Mouse (Mus musculus): ENCODE measurements around the gene Kif15. TPM values are rescaled to one million over a fixed set of nuclear protein-coding genes. Genes with fewer than 3 reads are reported as not detected.

The Kif15 gene
- polyA plus RNA-seq (2012; rRNA removed), result 12.9 and 13.7 TPM in 2 replicates

DNA sequence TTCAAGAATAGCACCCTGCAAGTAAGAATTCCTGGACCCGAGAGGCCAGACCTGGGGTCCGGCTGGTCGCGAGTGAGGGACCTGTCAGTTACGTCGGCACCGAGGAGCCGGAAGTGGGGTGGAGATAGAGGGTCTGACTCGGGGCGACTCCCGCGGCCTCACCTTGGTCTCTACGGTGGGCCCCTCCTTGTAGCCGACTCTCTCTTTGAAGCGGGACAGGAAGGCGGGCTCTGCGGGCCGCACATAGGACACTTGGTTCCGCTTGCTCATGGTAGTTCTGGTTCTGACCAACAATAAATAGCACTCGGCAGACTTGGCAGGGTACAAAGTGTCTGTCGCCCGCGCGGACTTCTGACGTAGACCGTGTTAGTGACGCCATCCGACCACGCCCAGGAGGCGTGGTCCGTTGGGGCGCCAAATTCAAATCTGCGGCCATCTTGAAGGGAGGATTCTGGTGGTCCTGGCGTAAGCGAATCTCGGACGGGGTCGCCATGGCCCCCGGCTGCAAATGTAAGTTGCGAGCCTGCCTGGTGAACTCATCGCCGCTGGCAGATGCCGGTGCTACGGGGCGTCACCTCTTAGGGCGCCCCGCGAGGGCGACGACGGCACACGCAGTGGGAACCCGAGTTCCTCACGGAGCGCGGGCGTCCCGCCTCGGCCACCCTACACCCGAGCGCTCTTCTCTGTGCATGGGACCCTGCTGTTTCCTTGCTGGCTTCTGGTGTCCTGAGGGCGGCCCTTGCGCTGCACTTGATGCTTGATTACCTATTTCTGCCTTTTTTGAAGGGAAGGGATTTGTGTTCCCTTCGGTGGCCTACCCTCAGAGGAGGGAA, at the start of gene Kif15, which contains the start of gene 1110059G10Rik:
Kif15 (plus strand) TSS at position 404 of the 833 bp plus-strand sequence.
1110059G10Rik (minus strand) TSS at position 358 of the 833 bp plus-strand sequence.
- Histone ChIP-seq H3K4me3 (ENCODE audit: control insufficient read depth, low read depth, low read length) (peak within 1 kb of the TSS; percentile 93), H3K36me3 (ENCODE audit: control insufficient read depth, insufficient read depth, low read length) (no peaks in the 10 kb centered on the region; the same call in 1 of the 2 replicates), H3K27me3 (ENCODE audit: control insufficient read depth, insufficient read depth, low read length) (no peaks in the 10 kb centered on the region), H3K27ac (ENCODE audit: control insufficient read depth, insufficient read depth, low read depth, low read length) (peak within 1 kb of the TSS; percentile 88), H3K4me1 (ENCODE audit: control insufficient read depth, insufficient read depth, low read length) (no peaks in the 10 kb centered on the region)
- TF ChIP-seq CTCF (IDR thresholded peaks at IDR 0.05; ENCODE audit: control insufficient read depth, insufficient read depth, insufficient replicate concordance, low read depth, low read length) (no peak), POLR2A (IDR thresholded peaks at IDR 0.05; ENCODE audit: control insufficient read depth, low read depth, low read length) (peak; percentile 73)

DNA sequence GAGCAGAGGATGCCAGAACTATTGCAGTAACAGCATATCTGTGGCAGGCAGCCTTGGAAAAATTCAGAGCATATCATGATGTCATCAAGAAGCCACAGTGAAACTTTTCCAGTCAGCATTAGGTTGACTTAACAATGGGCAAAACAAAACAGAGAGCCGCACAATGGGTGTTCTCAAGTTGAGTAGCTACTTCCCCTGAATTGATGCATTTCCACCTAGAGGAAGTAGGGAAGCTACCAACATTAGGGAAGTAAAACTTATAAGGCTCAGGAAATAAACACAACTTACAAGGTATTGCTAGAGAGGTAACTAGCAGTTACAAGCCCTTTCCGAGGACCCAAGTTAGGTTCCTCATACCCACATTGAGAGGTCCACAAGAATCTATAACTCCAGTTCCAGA, 49.8 kb upstream of the Kif15 start:
- TF ChIP-seq CTCF (IDR thresholded peaks at IDR 0.05; ENCODE audit: control insufficient read depth, insufficient read depth, insufficient replicate concordance, low read depth, low read length) (no peak), POLR2A (IDR thresholded peaks at IDR 0.05; ENCODE audit: control insufficient read depth, low read depth, low read length) (no peak)
- Histone ChIP-seq H3K36me3 (ENCODE audit: control insufficient read depth, insufficient read depth, low read length) (no peaks in the 10 kb centered on the region), H3K27me3 (ENCODE audit: control insufficient read depth, insufficient read depth, low read length) (no peaks in the 10 kb centered on the region), H3K4me1 (ENCODE audit: control insufficient read depth, insufficient read depth, low read length) (peaks cover 3% of the 10 kb centered on the region), H3K4me3 (ENCODE audit: control insufficient read depth, low read depth, low read length) (no peak overlapping the region), H3K27ac (ENCODE audit: control insufficient read depth, insufficient read depth, low read depth, low read length) (no peak overlapping the region)

DNA sequence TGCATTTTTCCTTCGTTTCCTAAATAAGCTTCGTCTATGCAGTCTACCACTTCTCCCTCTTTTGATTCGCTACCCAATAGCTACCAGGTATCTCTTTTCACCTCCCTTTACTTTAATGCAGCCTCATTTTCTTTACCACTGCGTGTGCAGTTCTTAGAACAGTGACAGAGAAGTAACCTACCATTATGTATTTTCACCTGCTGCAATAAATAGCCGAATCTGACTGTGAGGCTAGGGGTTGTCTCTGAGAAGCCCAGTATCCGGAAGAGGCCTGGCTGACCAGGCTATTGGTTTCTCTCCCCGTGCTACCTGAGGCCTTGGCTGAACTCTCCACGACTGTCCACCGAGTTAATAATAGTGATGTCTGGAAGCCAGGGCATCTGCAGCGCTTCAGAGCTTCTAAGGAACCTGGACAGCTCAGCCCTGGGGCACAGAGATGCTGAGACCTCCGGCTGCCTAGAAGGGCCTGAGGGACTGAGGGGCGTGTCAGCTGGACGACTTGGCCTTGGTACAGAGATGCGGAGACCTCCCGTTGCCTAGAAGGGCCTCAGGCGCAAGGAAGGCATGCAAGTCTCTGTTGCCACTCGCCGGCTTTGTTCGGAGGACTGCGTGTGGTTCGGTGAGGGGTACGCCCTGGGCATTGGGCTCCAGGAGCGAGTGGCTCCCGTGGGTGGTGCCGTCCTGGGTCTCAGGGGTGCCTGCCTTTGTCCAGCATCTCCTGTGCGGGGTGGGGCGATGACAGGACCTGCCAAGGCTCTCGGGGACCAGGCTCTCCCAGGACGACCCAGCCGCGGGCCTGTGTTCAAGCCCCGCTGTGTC, 47.9 kb upstream of the Kif15 start:
- Histone ChIP-seq H3K27me3 (ENCODE audit: control insufficient read depth, insufficient read depth, low read length) (no peaks in the 10 kb centered on the region), H3K36me3 (ENCODE audit: control insufficient read depth, insufficient read depth, low read length) (no peaks in the 10 kb centered on the region), H3K27ac (ENCODE audit: control insufficient read depth, insufficient read depth, low read depth, low read length) (no peak overlapping the region), H3K4me1 (ENCODE audit: control insufficient read depth, insufficient read depth, low read length) (peaks cover 3% of the 10 kb centered on the region), H3K4me3 (ENCODE audit: control insufficient read depth, low read depth, low read length) (peak overlapping the region; percentile 81)
- TF ChIP-seq POLR2A (IDR thresholded peaks at IDR 0.05; ENCODE audit: control insufficient read depth, low read depth, low read length) (peak; percentile 94), CTCF (IDR thresholded peaks at IDR 0.05; ENCODE audit: control insufficient read depth, insufficient read depth, insufficient replicate concordance, low read depth, low read length) (peak; percentile 16; the same call in 1 of the 2 replicates)

DNA sequence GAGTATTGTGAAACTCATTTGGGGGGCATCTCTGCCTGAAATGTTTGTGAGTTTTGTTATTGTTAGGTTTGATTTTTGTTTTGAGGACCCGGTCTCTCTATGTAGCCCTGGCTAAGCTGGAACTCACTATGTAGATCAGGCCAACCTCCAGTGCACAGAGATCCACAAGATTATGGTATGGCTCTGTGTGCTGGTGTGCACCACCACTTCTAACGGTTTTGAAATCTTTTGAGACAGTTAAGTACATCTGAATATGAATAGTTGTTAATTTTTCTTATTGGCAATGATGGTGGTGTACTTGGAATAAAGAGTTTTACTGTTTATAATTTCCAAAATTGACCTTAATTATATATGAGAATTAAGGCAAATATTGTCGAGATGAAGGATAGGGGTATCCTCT, 28.4 kb upstream of the Kif15 start:
- peaks cover 2% of the 10 kb centered on the region; the same call in 1 of the 2 replicates for H3K4me1 ChIP-seq (ENCODE audit: control insufficient read depth, insufficient read depth, low read length)
- no peaks in the 10 kb centered on the region for H3K27me3 ChIP-seq (ENCODE audit: control insufficient read depth, insufficient read depth, low read length)
- no peak overlapping the region; the same call in none of the 2 replicates for H3K4me3 ChIP-seq (ENCODE audit: control insufficient read depth, low read depth, low read length)
- H3K36me3 ChIP-seq (ENCODE audit: control insufficient read depth, insufficient read depth, low read length), result peaks cover under 1% of the 10 kb centered on the region; the same call in 1 of the 2 replicates
- H3K27ac ChIP-seq (ENCODE audit: control insufficient read depth, insufficient read depth, low read depth, low read length), result no peak overlapping the region
- TF ChIP-seq POLR2A (IDR thresholded peaks at IDR 0.05; ENCODE audit: control insufficient read depth, low read depth, low read length) (no peak), CTCF (IDR thresholded peaks at IDR 0.05; ENCODE audit: control insufficient read depth, insufficient read depth, insufficient replicate concordance, low read depth, low read length) (no peak)

DNA sequence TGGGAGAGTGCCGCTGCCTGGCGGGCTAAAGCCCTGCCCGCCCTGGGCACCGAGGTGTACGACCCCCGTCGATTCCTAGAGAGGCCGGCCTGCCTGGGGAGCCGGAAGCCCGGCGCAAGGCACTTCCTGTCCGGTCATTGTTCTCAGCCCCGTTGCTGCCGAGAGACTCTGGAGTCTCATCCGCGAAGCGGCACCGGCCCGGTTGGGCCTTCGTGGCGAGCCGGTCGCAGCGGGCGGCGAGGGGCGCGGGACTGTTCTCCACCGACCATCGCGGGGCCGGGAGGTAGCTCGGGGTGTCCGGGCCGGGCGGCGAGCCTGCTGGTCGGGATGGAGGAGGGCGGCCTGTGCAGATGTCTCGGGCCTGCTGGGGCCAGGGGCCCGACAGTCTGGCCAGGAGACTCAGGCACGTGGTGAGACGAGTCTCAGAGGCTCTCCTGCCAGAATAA, 27.9 kb upstream of the Kif15 start, which contains the start of gene Zfp105:
Zfp105 (plus strand) TSS at position 137 of the 446 bp plus-strand sequence.
- H3K4me1 ChIP-seq (ENCODE audit: control insufficient read depth, insufficient read depth, low read length), result peaks cover 2% of the 10 kb centered on the region; the same call in 1 of the 2 replicates
- H3K27ac ChIP-seq (ENCODE audit: control insufficient read depth, insufficient read depth, low read depth, low read length), result peak within 1 kb of the TSS; percentile 66
- TF ChIP-seq CTCF (IDR thresholded peaks at IDR 0.05; ENCODE audit: control insufficient read depth, insufficient read depth, insufficient replicate concordance, low read depth, low read length) (no peak), POLR2A (IDR thresholded peaks at IDR 0.05; ENCODE audit: control insufficient read depth, low read depth, low read length) (no peak; the same call in none of the 2 replicates)
- H3K4me3 ChIP-seq (ENCODE audit: control insufficient read depth, low read depth, low read length), result peak within 1 kb of the TSS; percentile 99
- peaks cover 2% of the 10 kb centered on the region; the same call in 1 of the 2 replicates for H3K36me3 ChIP-seq (ENCODE audit: control insufficient read depth, insufficient read depth, low read length)
- H3K27me3 ChIP-seq (ENCODE audit: control insufficient read depth, insufficient read depth, low read length), result no peaks in the 10 kb centered on the region

DNA sequence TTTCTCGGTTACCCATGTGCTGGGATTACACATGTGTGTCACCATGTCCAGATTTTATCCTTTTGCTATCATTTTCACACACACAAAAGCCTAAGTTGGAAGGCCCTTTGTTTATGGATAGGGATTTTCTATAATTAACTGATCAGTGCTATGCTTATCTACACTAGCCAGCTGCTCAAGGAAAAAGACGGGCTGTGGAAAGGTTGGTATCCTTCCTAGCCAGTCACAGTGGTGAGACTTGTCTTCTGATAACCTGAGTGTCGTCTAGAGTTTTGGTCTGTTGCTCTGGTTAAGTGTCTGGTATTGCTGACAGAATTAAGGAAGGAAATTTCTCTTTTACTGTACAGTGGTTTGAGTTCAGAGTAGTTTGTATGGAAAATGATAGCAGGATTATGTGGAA, 21.9 kb upstream of the Kif15 start:
- no peak overlapping the region for H3K27ac ChIP-seq (ENCODE audit: control insufficient read depth, insufficient read depth, low read depth, low read length)
- no peaks in the 10 kb centered on the region for H3K27me3 ChIP-seq (ENCODE audit: control insufficient read depth, insufficient read depth, low read length)
- H3K4me1 ChIP-seq (ENCODE audit: control insufficient read depth, insufficient read depth, low read length), result peaks cover under 1% of the 10 kb centered on the region; the same call in 1 of the 2 replicates
- peaks cover 2% of the 10 kb centered on the region; the same call in 1 of the 2 replicates for H3K36me3 ChIP-seq (ENCODE audit: control insufficient read depth, insufficient read depth, low read length)
- TF ChIP-seq CTCF (IDR thresholded peaks at IDR 0.05; ENCODE audit: control insufficient read depth, insufficient read depth, insufficient replicate concordance, low read depth, low read length) (no peak), POLR2A (IDR thresholded peaks at IDR 0.05; ENCODE audit: control insufficient read depth, low read depth, low read length) (no peak)
- H3K4me3 ChIP-seq (ENCODE audit: control insufficient read depth, low read depth, low read length), result no peak overlapping the region
